Mouse (Mus musculus): ENCODE measurements around the gene Olfr273.
"Not testable (repeated sequence)": the region's sequence is repeated elsewhere in the genome, so short reads cannot be mapped to it uniquely, and the experiment has no call there.

Olfr273 gene

DNA sequence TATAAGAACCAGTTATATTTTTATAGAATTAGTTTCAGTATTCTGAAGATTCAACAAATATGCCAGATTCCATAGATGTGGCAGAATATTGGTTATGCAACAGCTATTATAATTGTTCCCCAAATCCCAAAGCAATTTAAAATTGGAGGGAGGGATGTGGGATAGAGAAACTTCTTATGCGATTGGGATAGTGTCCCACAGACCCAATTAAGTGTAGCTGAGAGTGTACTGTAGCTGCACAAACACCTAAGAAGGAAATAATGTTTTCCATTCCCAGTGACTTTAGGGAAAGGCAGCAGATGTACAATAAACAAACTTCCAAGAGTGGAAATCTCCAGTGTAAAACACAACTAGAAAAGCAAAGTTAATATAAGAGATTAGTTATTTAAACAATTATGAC is at the start of gene Olfr273:
TSS of gene Olfr273 (minus strand) at position 101 of the 400 bp plus-strand sequence.
- in situ Hi-C loops (cut with MboI, MseI), result loop anchor here (5.0 kb wide), 1 partner anchor 103 kb away; the partner anchor contains the start of gene Olfr270

- in situ Hi-C loops (cut with MboI, MseI), result no loop called here
Observed at GRCm38 (mm10) chr4:52864156-52864555, 5.1 kb upstream of the Olfr273 start.

- in situ Hi-C loops (cut with MboI, MseI), result no loop called here
Observed at GRCm38 (mm10) chr4:52849672-52850071, 9.4 kb downstream of the Olfr273 start.

DNA sequence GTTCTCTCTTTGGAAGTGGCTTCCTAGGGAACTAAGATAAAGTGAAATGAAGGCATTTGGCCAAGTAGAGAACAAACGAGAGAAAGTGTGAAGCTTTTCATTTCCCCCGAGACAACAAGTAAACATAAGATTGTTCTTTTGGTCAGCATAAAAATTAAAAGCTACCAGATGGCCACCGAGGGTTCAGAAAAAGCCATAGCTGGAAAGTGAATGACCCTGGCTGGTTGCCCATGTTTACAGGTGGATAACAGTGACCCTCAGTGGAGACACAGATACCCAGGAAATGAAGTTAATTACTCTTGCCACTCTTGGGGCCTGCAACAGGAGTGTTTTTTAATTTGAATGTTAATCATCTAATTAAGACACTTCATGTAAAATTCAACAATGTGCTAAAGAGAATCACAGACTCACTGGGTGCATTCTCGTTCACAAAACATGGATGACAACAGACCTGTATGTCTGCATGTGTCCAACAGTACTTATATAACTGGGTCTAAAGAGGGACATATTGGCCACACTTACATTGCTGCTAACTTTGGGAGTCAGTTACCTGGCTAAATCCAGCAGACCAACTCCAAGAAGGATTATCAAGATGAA is 9.9 kb downstream of the Olfr273 start:
- in situ Hi-C loops (cut with MboI, MseI), result no loop called here

DNA sequence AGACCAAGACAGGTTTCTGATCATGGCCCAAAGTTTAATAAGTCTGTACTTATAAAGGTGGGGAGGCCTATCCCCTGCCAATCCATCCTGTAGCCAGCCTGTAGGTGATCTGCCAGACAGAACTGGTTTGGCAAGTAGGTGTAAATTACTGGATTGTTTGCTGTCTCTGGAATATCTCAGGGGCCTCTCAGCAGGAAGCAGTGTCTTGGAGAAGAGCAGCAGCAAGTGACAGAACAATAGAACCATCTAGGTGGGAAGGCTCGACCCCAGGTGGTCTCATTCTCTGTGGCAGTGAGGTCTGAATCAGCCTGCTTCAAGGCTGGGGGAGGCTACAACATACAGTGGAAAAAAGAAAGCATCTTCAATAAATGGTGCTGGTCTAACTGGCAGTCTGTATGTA is 13.6 kb downstream of the Olfr273 start:
- in situ Hi-C loops (cut with MboI, MseI), result not testable (repeated sequence)

GRCm38 (mm10) chr4:52821375-52821774 is 37.7 kb downstream of the Olfr273 start:
- in situ Hi-C loops (cut with MboI, MseI), result no loop called here

DNA sequence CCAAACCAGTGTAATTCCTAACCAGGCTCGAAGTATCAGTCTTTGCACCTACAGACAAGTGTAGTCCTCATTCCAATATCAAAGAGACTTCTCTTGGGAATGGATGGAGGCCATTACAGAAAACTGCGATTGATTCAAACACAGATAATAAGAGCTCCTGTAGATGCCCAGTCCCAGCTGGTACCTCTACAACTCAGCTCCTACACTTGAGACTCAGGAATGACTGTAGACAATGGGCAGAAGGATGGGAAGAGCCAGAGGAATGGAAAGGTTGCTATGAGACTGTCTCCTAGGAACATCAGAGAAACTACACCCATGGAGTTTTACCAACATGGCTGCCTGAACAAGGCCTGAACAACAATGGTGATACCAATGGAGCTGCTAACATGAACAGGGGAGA is 44.7 kb downstream of the Olfr273 start, which contains the start of gene Olfr275:
TSS of gene Olfr275 (plus strand) at position 301 of the 400 bp plus-strand sequence.
- in situ Hi-C loops (cut with MboI, MseI), result no loop called here

DNA sequence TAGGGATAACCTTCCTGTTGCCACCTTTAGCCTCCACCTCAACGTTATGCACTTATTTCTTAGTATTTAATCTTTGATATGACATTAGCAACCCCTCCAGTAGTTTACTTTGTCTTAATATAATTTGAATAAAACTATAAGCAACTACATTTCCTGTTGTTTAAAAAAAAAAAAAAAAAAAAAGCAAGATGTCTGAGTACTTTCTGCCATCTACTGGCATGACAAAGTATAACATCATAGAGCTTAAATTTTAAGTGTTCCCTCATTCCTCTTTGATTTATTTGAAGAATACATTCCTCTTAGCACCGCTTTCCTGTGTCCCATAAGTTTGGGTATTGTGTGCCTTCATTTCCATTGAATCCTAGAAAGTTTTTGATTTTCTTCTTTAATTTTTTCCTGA is 47.2 kb downstream of the Olfr273 start:
- in situ Hi-C loops (cut with MboI, MseI), result no loop called here

Data from T-helper 1 cell (primary cell).